Mouse (Mus musculus) neural tube, embryonic 14.5 days (tissue): ENCODE measurements around the gene Gm44596. TPM values are rescaled to one million over a fixed set of nuclear protein-coding genes. Genes with fewer than 3 reads are reported as not detected.

Experiments used
- ATAC-seq: fragments of 200-750 bp; cut with Nextera tagmentation; 2 replicates; pipeline ENCODE4 v1.8.0; 2017; ENCODE audit warnings: low read depth, mild to moderate bottlenecking, moderate TSS enrichment, moderate library complexity
- H3K27ac ChIP-seq: fragments of 300-500 bp; sonication (generic); 2 replicates; pipeline ENCODE4 v1.5.1; 2014; ENCODE audit warnings: low read depth, mild to moderate bottlenecking, control low read depth, low read length, moderate library complexity, mixed read lengths
- H3K27me3 ChIP-seq: fragments of 300-500 bp; sonication (generic); 2 replicates; pipeline ENCODE4 v1.6.1; 2014; ENCODE audit warnings: low read length; ENCODE audit not compliant: control insufficient read depth, insufficient read depth
- H3K36me3 ChIP-seq: fragments of 300-500 bp; sonication (generic); 2 replicates; pipeline ENCODE4 v1.6.1; 2014; ENCODE audit warnings: low read length, mixed read lengths; ENCODE audit not compliant: control insufficient read depth, insufficient read depth
- H3K4me1 ChIP-seq: fragments of 300-500 bp; sonication (generic); 2 replicates; pipeline ENCODE4 v1.6.1; 2014; ENCODE audit warnings: low read length; ENCODE audit not compliant: control insufficient read depth, insufficient read depth
- H3K4me2 ChIP-seq: fragments of 300-500 bp; sonication (generic); 2 replicates; pipeline ENCODE4 v1.6.1; 2014; ENCODE audit warnings: mild to moderate bottlenecking, low read depth, low read length, control low read depth
- H3K4me3 ChIP-seq: fragments of 300-500 bp; sonication (generic); 2 replicates; pipeline ENCODE4 v1.5.1; 2014; ENCODE audit warnings: low read depth, low read length, control low read depth, mixed read lengths
- H3K9ac ChIP-seq: fragments of 300-500 bp; sonication (generic); replicated peaks from 2 replicates; pipeline ENCODE4 v1.6.1; 2014; ENCODE audit warnings: low read depth, mild to moderate bottlenecking, control low read depth, low read length, mixed read lengths
- H3K9me3 ChIP-seq: fragments of 300-500 bp; sonication (generic); 2 replicates; pipeline ENCODE4 v1.6.1; 2016; ENCODE audit warnings: low read length; ENCODE audit not compliant: control insufficient read depth
- WGBS: fragments of 180-500 bp; shearing (Covaris S2); extraction: QIAGEN DNeasy Blood & Tissue Kit; methylation state at CpG from one replicate; pipeline ENCODE4 v1.1.7; 2014; 5-methylcytosine and 5-hydroxymethylcytosine counted together
- polyA plus RNA-seq: library from polyadenylated mRNA; unstranded; fragments of >200 nt; fragmentation: Nextera tagmentation; extraction: Ambion mirVana; gene quantifications from 2 replicates; pipeline ENCODE4 v1.2.1, GENCODE M21; 2014

Gm44596 gene
- polyA plus RNA-seq, 1 experiment from 2014 or later, result not detected

- Histone ChIP-seq H3K9ac (no peak overlapping the region), H3K9me3 (no peaks in the 10 kb centered on the region), H3K4me1 (0 out of 2 replicates have a peak, but pooled peaks cover 3% of the 10 kb centered on the region), H3K4me3 (no peak overlapping the region), H3K27ac (no peak overlapping the region), H3K4me2 (no peak overlapping the region), H3K36me3 (peaks cover 44% of the 10 kb centered on the region), H3K27me3 (no peaks in the 10 kb centered on the region)
- 93% methylated on average over 6 of the region's 6 CpGs for WGBS
- no peak for ATAC-seq
These were observed 54.5 kb downstream of the Gm44596 start for GRCm38 (mm10) chr6:128429826-128430225.

DNA sequence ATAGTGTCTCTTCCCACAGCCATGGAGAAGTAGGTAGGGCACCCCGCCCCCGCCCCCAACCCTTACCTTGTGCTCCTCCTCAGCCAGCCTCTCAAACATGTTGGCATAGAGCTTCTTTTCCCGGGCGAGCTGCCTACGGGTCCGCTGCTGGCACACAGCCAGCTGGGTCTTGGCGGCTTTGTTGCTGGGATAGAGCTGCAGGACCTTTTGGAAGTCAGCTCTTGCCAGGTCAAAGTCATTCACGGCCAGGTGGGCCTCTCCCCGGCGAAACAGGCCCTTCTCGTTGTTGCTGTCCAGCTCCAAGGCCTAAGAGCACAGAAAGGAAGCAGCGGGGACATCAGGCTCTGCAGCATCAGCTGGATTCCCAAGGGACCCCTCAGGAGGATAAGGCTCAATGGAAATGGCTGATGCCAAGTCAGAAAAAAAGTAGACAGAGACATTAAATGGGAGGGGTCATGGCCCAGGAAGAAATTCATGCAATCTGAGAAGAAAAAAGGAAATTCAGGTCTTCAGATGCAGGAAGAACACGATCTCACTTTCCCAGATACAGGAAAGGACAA is 57.1 kb downstream of the Gm44596 start:
- H3K4me1 ChIP-seq, result peaks cover 6% of the 10 kb centered on the region; the same call in 1 of the 2 replicates
- no peaks in the 10 kb centered on the region for H3K27me3 ChIP-seq
- H3K4me3 ChIP-seq, result no peak overlapping the region
- 72% methylated on average over 13 of the region's 13 CpGs for WGBS
- H3K9ac ChIP-seq, result no peak overlapping the region
- H3K9me3 ChIP-seq, result no peaks in the 10 kb centered on the region
- H3K36me3 ChIP-seq, result peaks cover 50% of the 10 kb centered on the region
- ATAC-seq, result no peak
- H3K4me2 ChIP-seq, result no peak overlapping the region
- H3K27ac ChIP-seq, result no peak overlapping the region

GRCm38 (mm10) chr6:128433566-128433965 is 58.3 kb downstream of the Gm44596 start:
- Histone ChIP-seq H3K4me2 (no peak overlapping the region), H3K4me3 (no peak overlapping the region), H3K36me3 (peaks cover 50% of the 10 kb centered on the region), H3K9me3 (no peaks in the 10 kb centered on the region), H3K27me3 (no peaks in the 10 kb centered on the region), H3K27ac (no peak overlapping the region), H3K4me1 (peaks cover 6% of the 10 kb centered on the region; the same call in 1 of the 2 replicates), H3K9ac (no peak overlapping the region)
- no peak for ATAC-seq
- 97% methylated on average over 13 of the region's 13 CpGs for WGBS

GRCm38 (mm10) chr6:128435474-128435873 is 60.2 kb downstream of the Gm44596 start:
- H3K36me3 ChIP-seq, result peaks cover 42% of the 10 kb centered on the region

DNA sequence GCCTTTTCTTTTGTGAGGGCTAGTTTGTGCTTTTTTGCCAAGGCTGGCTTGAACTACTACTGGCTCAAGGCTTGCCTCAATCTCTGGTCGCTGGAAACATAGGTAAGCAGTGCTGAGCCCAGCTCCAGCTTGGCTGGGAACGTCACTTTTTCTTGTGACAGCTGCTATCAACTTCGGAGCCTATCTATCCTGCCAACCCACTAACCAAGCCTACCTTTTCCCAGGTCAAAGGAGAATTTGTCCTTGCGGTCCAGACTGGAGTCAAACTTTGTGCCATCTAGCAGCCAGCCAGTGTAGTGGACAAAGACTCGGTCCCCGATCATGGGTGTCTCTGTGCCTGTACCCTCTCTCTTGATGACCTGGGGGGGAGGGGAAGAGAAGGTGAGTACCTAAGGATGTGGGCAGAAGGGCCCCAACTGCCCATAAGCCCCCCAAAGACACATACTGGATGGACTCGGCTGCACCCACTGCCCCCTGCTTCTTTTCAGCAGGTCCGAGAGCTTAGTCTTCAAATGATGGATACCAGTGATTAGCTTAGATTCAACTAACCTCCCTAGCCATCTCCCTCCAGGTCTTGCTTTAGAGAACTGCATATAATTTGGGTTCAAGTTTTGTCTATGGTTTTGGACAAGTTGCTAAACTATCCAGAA is 61.2 kb downstream of the Gm44596 start:
- H3K9me3 ChIP-seq, result no peaks in the 10 kb centered on the region
- H3K4me2 ChIP-seq, result peak overlapping the region; percentile 67
- no peak for ATAC-seq
- H3K27ac ChIP-seq, result no peak overlapping the region
- peak overlapping the region; percentile 99 for H3K4me3 ChIP-seq
- H3K9ac ChIP-seq, result no peak overlapping the region
- H3K36me3 ChIP-seq, result peaks cover 36% of the 10 kb centered on the region
- no peaks in the 10 kb centered on the region for H3K27me3 ChIP-seq
- WGBS, result 87% methylated on average over 8 of the region's 8 CpGs
- peaks cover 6% of the 10 kb centered on the region; the same call in 1 of the 2 replicates for H3K4me1 ChIP-seq

More at GRCm38 (mm10) chr6:128435474-128435873, 60.2 kb downstream of the Gm44596 start:
- H3K9ac ChIP-seq, result no peak overlapping the region
- no peak for ATAC-seq
- H3K27ac ChIP-seq, result no peak overlapping the region
- peaks cover 6% of the 10 kb centered on the region; the same call in 1 of the 2 replicates for H3K4me1 ChIP-seq
- H3K4me3 ChIP-seq, result no peak overlapping the region
- 84% methylated on average over 5 of the region's 5 CpGs for WGBS
- H3K27me3 ChIP-seq, result no peaks in the 10 kb centered on the region
- H3K4me2 ChIP-seq, result no peak overlapping the region
- H3K9me3 ChIP-seq, result no peaks in the 10 kb centered on the region

DNA sequence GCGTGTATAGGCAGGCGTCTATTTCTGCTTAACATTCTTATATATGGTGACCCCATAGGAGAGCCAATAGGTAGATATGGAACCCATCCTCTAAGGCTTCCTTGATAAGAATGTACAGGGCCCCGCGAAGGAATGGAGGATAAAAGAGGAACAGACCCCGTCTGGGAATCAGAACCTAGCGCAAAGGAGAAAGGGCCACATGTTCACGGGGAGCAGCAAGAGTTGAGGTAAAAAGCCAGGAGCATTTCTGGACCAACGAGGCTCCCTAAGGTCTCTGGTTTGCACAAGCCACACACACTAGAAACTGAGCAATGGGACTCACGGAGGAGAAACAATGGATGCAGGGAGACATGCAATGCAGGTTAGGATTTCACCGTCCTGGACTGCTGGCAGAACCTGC is 62.0 kb downstream of the Gm44596 start:
- 6% methylated on average over 10 of the region's 10 CpGs for WGBS
- H3K27ac ChIP-seq, result peak overlapping the region; percentile 91
- H3K9ac ChIP-seq, result peak overlapping the region; percentile 96
- H3K36me3 ChIP-seq, result peaks cover 28% of the 10 kb centered on the region
- H3K9me3 ChIP-seq, result no peaks in the 10 kb centered on the region
- H3K27me3 ChIP-seq, result no peaks in the 10 kb centered on the region
- ATAC-seq, result no peak
- H3K4me2 ChIP-seq, result peak overlapping the region; percentile 67
- H3K4me3 ChIP-seq, result peak overlapping the region; percentile 99
- peaks cover 6% of the 10 kb centered on the region; the same call in 1 of the 2 replicates for H3K4me1 ChIP-seq

DNA sequence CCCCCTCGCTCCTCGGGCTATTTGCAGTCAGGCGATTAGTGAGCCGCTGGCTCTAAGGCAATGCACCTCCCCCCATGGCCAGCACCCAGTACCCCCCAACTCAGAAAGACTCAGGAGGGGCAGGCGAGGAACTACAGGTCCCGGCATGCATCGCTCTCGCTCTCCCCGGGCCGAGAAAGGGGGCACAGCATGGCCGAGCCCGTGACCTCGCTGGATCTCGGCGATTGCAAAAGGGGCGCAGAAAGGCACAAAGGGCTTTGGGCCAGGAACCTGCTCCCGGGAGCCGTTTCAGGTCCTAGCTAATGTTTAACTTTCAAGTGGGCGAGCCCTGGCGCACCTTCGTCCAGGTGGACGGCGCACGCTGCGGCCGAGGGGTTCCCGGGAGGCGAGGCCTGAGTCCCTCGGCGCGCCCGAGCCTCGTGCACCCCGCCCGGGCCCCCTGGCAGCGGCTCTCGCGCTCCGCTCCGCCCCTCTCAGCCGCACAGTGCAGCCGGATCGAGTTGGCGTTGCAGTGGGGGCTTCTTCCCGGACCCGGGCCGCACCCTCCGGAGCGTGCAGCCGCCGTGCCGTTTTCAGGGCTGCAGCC is 62.5 kb downstream of the Gm44596 start:
- WGBS, result under 1% methylated on average over 52 of the region's 52 CpGs
- Histone ChIP-seq H3K36me3 (peaks cover 23% of the 10 kb centered on the region), H3K27me3 (no peaks in the 10 kb centered on the region), H3K4me1 (peaks cover 6% of the 10 kb centered on the region; the same call in 1 of the 2 replicates), H3K4me2 (peak overlapping the region; percentile 67), H3K9me3 (no peaks in the 10 kb centered on the region), H3K27ac (peak overlapping the region; percentile 91), H3K9ac (peak overlapping the region; percentile 96), H3K4me3 (peak overlapping the region; percentile 99)
- ATAC-seq, result peak; percentile 77

GRCm38 (mm10) chr6:128438317-128438870 is 63.1 kb downstream of the Gm44596 start, which contains the start of gene Fkbp4:
Fkbp4 (minus strand) TSS chr6:128438677.
- Histone ChIP-seq H3K9ac (peak within 1 kb of the TSS; percentile 96), H3K4me3 (peak within 1 kb of the TSS; percentile 99), H3K27ac (peak within 1 kb of the TSS; percentile 91), H3K4me1 (peaks cover 6% of the 10 kb centered on the region; the same call in 1 of the 2 replicates), H3K36me3 (peaks cover 18% of the 10 kb centered on the region), H3K27me3 (no peaks in the 10 kb centered on the region), H3K9me3 (no peaks in the 10 kb centered on the region), H3K4me2 (peak within 1 kb of the TSS; percentile 67)
- ATAC-seq, result peak; percentile 95
- WGBS, result 1% methylated on average over 30 of the region's 67 CpGs
